Mouse (Mus musculus): Measurements from ENCODE around the gene Arhgef33.

Arhgef33 gene

GRCm38 (mm10) chr17:80446470-80446869, 139.3 kb downstream of the Arhgef33 start:
- DNase-seq (ENCODE audit: low read depth), result no peak

Data from c-Kit-positive CD71-positive TER-119-negative erythroid progenitor cells, embryonic 14.5 days (primary cell).